Comparison of ENCODE assay signal across 8 mouse cellular contexts in genomic region chr13:112330919-112331681, GRCm38 (mm10). TPM values are rescaled to one million over a fixed set of nuclear protein-coding genes. Genes with fewer than 3 reads are reported as not detected.
DNase-seq lines count a peak whose midpoint lies in the region; ATAC-seq lines count a peak whose summit lies in the region.

No protein-coding gene starts in this region.

- no peaks in the 10 kb centered on the region for H3K9me3 ChIP-seq in heart, embryonic 12.5 days (replicated peaks)
- no peaks in the 10 kb centered on the region for H3K9me3 ChIP-seq in limb, embryonic 10.5 days (replicated peaks)
- H3K9me3 ChIP-seq in stomach, embryonic 15.5 days = no peaks in the 10 kb centered on the region
- H3K9me3 ChIP-seq in liver, embryonic 11.5 days (ENCODE audit: control insufficient read depth, low read length) = no peaks in the 10 kb centered on the region

- peak overlapping the region; percentile 8; the same call in 1 of the 2 replicates for H3K4me2 ChIP-seq in heart, embryonic 12.5 days
- peak overlapping the region; percentile 14; the same call in 1 of the 2 replicates for H3K4me2 ChIP-seq in stomach, embryonic 15.5 days
- no peak overlapping the region for H3K4me2 ChIP-seq in liver, embryonic 11.5 days

- H3K4me1 ChIP-seq in heart, embryonic 12.5 days (replicated peaks) = peaks cover 52% of the 10 kb centered on the region
- peaks cover 13% of the 10 kb centered on the region for H3K4me1 ChIP-seq in limb, embryonic 10.5 days
- peaks cover 16% of the 10 kb centered on the region for H3K4me1 ChIP-seq in stomach, embryonic 15.5 days
- no peaks in the 10 kb centered on the region for H3K4me1 ChIP-seq in liver, embryonic 11.5 days (replicated peaks; ENCODE audit: control insufficient read depth, insufficient read depth, low read length)

- 45% methylated on average over 8 of the region's 8 CpGs for WGBS in heart, embryonic 12.5 days
- WGBS in limb, embryonic 10.5 days = 61% methylated on average over 8 of the region's 8 CpGs
- 23% methylated on average over 8 of the region's 8 CpGs for WGBS in stomach, embryonic 15.5 days
- WGBS in liver, embryonic 11.5 days = 57% methylated on average over 8 of the region's 8 CpGs

- no peak for ATAC-seq in heart, embryonic 12.5 days (ENCODE audit: insufficient number of reproducible peaks, low FRiP score)
- ATAC-seq in stomach, embryonic 15.5 days (ENCODE audit: insufficient read depth, low FRiP score, low read depth) = peak; percentile 67; the same call in 1 of the 2 replicates
- no peak for ATAC-seq in liver, embryonic 11.5 days (replicated peaks; ENCODE audit: low FRiP score)

- no peaks in the 10 kb centered on the region for H3K36me3 ChIP-seq in heart, embryonic 12.5 days
- no peaks in the 10 kb centered on the region for H3K36me3 ChIP-seq in limb, embryonic 10.5 days
- H3K36me3 ChIP-seq in stomach, embryonic 15.5 days = no peaks in the 10 kb centered on the region
- H3K36me3 ChIP-seq in liver, embryonic 11.5 days (ENCODE audit: control insufficient read depth, insufficient read depth, low read length) = no peaks in the 10 kb centered on the region

- H3K4me3 ChIP-seq in heart, embryonic 12.5 days = no peak overlapping the region
- no peak overlapping the region for H3K4me3 ChIP-seq in limb, embryonic 10.5 days
- no peak overlapping the region for H3K4me3 ChIP-seq in stomach, embryonic 15.5 days (replicated peaks)
- no peak overlapping the region for H3K4me3 ChIP-seq in liver, embryonic 11.5 days (ENCODE audit: low read depth, low read length)

- no peaks in the 10 kb centered on the region for H3K27me3 ChIP-seq in heart, embryonic 12.5 days (replicated peaks)
- H3K27me3 ChIP-seq in limb, embryonic 10.5 days (ENCODE audit: low read depth, poor library complexity, severe bottlenecking) = no peaks in the 10 kb centered on the region
- no peaks in the 10 kb centered on the region for H3K27me3 ChIP-seq in stomach, embryonic 15.5 days (replicated peaks)
- H3K27me3 ChIP-seq in liver, embryonic 11.5 days (replicated peaks; ENCODE audit: control insufficient read depth, insufficient read depth, low read length) = no peaks in the 10 kb centered on the region

- H3K9ac ChIP-seq in heart, embryonic 12.5 days = no peak overlapping the region
- H3K9ac ChIP-seq in stomach, embryonic 15.5 days = no peak overlapping the region
- H3K9ac ChIP-seq in liver, embryonic 11.5 days (ENCODE audit: low read depth, low read length) = no peak overlapping the region

- peak overlapping the region; percentile 63; the same call in 1 of the 2 replicates for H3K27ac ChIP-seq in heart, embryonic 12.5 days (ENCODE audit: poor library complexity, severe bottlenecking)
- peak overlapping the region; percentile 50; the same call in 1 of the 2 replicates for H3K27ac ChIP-seq in limb, embryonic 10.5 days
- peak overlapping the region; percentile 71 for H3K27ac ChIP-seq in stomach, embryonic 15.5 days
- no peak overlapping the region for H3K27ac ChIP-seq in liver, embryonic 11.5 days (ENCODE audit: low read depth, low read length)

- DNase-seq in heart, adult 18-20 months = peak; percentile 40 to 49
- no peak for DNase-seq in heart, adult 8-10 months (ENCODE audit: low spot score)
- DNase-seq in brain, embryonic 18.5 days (ENCODE audit: low read depth, low spot score) = peak; percentile 30
- no peak for DNase-seq in limb, embryonic 10.5 days (ENCODE audit: low spot score)
- no peak for DNase-seq in liver, embryonic 11.5 days (ENCODE audit: low spot score)
- DNase-seq in cerebellum, postnatal 14 days = no peak

RNA-seq across cellular contexts. Expression of gene Ankrd55, which starts 42.8 kb away (rescaled TPM):
- 1 to 10 TPM; 1.3 to 2.3 TPM for total RNA-seq in heart, adult 18-20 months (2021)
- 1 to 10 TPM; 1.6 to 2.7 (median 2.4) TPM for total RNA-seq in heart, adult 8-10 months (2022)
- polyA plus RNA-seq in heart, embryonic 12.5 days (2016; fragmentation: Nextera tagmentation; extraction: Ambion mirVana) = 0.15 and 0.36 TPM in 2 replicates
- 0.23 and 0.46 TPM in 2 replicates for polyA plus RNA-seq in limb, embryonic 10.5 days (2016; fragmentation: Nextera tagmentation; extraction: Ambion mirVana)
- 0.24 and 0.37 TPM in 2 replicates for polyA plus RNA-seq in stomach, embryonic 15.5 days (2015; fragmentation: Nextera tagmentation; extraction: Ambion mirVana)
- polyA plus RNA-seq in liver, embryonic 11.5 days (2014; fragmentation: Nextera tagmentation; extraction: Ambion mirVana) = 0.11 and 0.40 TPM in 2 replicates

Comparison
In these comparisons a context has a peak if more than half of its experiments do, and no peak if none do; other contexts are left out.
1. DNase-seq: peak in heart, adult 18-20 months (2 of 2) and brain, embryonic 18.5 days (single experiment); none in heart, adult 8-10 months (single experiment), limb, embryonic 10.5 days (single experiment), liver, embryonic 11.5 days (single experiment) and cerebellum, postnatal 14 days (0 of 2).